Mouse (Mus musculus): Measurements from ENCODE around the gene Gpr146. TPM values are rescaled to one million over a fixed set of nuclear protein-coding genes. Genes with fewer than 3 reads are reported as not detected.

Gene Gpr146
- polyA plus RNA-seq, 1 experiment from 2014 or later = 1.9 TPM

DNA sequence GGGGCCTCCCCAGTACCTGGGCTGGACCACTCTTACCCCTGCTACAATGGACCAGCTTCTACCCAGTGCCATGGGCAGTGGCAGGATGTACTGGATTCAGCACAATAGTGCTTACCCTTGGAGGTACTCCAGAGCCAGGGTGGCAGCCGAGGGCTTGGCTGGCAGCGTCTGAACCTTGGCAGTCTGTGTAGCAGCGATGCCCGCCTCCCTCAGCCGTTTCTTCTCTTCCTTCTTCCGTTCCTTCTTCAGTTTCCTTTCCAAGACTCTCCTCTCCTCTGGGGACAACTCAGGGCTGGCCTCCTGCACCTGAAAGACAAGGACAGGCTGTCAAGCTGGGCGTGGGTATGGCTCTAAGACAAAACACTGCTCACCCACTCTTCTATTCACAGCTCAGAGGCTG is 13.6 kb upstream of the Gpr146 start:
- 64% methylated on average over 7 of the region's 7 CpGs for WGBS

DNA sequence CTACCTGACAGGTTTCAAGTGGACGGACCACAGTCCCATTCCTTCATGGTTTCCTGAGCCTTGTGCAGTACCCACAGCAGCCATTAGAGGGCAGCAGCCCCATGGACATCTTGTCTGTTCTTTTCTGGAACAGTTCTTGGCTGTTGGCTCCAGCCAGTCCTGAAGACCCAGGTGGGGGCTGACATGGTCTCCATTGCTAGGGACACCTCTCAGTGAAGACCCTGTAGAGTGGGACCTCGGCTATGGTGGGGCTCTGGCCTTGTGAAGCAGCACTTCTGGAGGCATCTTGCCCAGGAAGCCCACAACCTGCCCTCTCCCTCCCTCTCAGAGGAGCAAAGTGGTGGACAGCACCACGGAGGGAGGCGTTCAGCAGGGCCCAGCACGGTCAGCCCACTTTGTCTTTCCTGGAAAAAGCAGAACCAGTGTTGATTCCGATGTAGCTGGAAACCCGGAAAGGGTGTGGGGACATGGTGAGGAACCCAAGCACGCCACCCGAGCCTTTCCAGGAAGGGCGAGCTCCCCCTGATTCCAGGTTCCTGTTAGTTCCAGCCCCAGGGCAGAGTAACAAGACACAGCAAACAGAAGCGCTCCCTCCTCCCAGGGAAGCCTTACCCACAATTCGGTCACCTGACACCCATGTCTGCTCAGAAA is 13.1 kb upstream of the Gpr146 start:
- 0 out of 2 replicates have a peak, but pooled peaks have one; percentile 18 for ATAC-seq (ENCODE audit: insufficient number of reproducible peaks, insufficient read depth, low FRiP score, low TSS enrichment)
- 16% methylated on average over 12 of the region's 12 CpGs for WGBS
- Histone ChIP-seq H3K4me3 (no peak overlapping the region), H3K36me3 (no peaks in the 10 kb centered on the region), H3K9me3 (no peaks in the 10 kb centered on the region), H3K4me1 (peaks cover 21% of the 10 kb centered on the region), H3K9ac (no peak overlapping the region; the same call in 1 of the 2 replicates), H3K27ac (peak overlapping the region; percentile 71), H3K4me2 (replicated peaks) (peak overlapping the region; percentile 20), H3K27me3 (no peaks in the 10 kb centered on the region)

More for the DNA sequence above, 13.6 kb upstream of the Gpr146 start:
- H3K9ac ChIP-seq = no peak overlapping the region
- H3K27ac ChIP-seq = no peak overlapping the region
- H3K36me3 ChIP-seq = no peaks in the 10 kb centered on the region
- no peak overlapping the region for H3K4me2 ChIP-seq (replicated peaks)
- no peaks in the 10 kb centered on the region for H3K9me3 ChIP-seq
- H3K27me3 ChIP-seq = no peaks in the 10 kb centered on the region
- ATAC-seq (ENCODE audit: insufficient number of reproducible peaks, insufficient read depth, low FRiP score, low TSS enrichment) = no peak
- no peak overlapping the region for H3K4me3 ChIP-seq
- peaks cover 21% of the 10 kb centered on the region for H3K4me1 ChIP-seq

DNA sequence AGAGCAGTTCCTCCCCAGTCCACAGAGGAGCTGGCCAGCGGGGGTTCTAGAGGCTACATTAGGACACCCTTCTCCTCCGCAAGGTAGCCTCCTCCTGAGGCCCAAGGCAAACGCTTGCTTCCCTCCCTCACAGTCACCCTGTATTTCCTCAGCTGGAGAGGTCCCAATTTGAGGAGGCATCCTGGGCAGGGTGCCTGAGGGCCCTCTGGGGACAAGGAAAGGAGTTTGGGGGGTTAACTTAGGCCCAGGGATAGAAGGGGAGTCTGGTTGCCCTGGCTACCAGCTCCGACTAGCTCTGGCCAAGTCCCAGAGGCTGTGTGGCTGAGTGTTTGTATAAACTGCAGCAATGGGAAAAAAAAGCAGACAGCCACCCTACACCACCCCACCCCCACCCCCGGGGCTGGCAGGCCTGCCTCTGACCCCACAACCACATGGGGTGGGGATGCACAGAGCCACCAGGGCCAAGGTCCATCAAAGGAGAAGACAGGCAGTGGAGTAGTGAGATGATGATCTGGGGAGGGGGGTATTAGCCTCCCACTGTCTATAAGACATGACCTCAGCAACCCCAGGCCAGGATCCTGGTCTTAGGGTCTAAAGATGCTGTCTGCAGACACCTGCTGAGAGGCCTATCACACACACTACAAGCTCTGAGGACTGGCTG is 12.5 kb upstream of the Gpr146 start:
- H3K4me3 ChIP-seq = no peak overlapping the region
- H3K27ac ChIP-seq = peak overlapping the region; percentile 71
- peak overlapping the region; percentile 20 for H3K4me2 ChIP-seq (replicated peaks)
- WGBS = 16% methylated on average over 5 of the region's 5 CpGs
- no peak for ATAC-seq (ENCODE audit: insufficient number of reproducible peaks, insufficient read depth, low FRiP score, low TSS enrichment)
- H3K36me3 ChIP-seq = no peaks in the 10 kb centered on the region
- H3K4me1 ChIP-seq = peaks cover 21% of the 10 kb centered on the region
- H3K9ac ChIP-seq = no peak overlapping the region; the same call in 1 of the 2 replicates
- H3K27me3 ChIP-seq = no peaks in the 10 kb centered on the region
- H3K9me3 ChIP-seq = no peaks in the 10 kb centered on the region

DNA sequence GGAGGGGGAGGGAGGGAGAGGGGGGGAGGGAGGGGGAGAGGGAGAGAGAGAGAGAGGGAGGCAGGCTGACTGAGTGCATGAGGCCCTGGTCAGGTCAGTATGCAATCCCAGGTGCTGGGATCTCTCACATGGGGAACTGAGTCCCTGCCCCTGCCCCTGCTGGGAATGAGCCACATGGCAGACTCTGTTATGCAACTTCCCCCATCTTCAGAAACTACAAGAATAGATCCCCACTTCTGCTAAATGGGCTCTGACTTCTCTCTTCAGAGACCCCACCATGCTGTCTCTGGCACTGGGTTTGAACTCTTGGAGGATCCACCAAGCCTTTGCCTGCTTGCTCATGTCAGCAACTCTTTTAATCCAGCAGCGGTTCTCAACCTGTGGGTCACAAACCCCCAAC is 11.7 kb upstream of the Gpr146 start:
- Histone ChIP-seq H3K9me3 (no peaks in the 10 kb centered on the region), H3K4me3 (no peak overlapping the region), H3K36me3 (no peaks in the 10 kb centered on the region), H3K27me3 (no peaks in the 10 kb centered on the region), H3K9ac (no peak overlapping the region), H3K4me2 (replicated peaks) (no peak overlapping the region), H3K27ac (no peak overlapping the region), H3K4me1 (peaks cover 25% of the 10 kb centered on the region)
- no peak for ATAC-seq (ENCODE audit: insufficient number of reproducible peaks, insufficient read depth, low FRiP score, low TSS enrichment)
- 96% methylated on average over 1 of the region's 1 CpGs for WGBS

DNA sequence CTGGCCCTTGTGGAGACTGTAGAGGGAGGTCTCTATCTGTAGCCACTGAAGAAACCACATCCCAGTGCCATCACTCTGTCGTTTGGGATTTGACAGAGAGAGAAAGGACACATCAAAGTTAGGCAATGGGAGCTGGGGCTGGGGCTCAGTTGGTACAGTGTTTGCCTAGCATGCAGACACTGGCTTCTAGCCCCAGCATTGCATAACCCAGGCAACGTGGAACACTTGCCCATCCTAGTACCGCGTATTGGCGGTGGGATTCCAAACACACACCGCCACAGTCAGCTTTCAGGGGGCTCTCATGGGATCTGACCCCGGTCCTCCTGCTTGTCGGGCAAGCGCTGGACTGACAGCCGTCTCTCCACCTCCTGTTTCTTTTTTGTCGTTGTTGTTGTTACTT is 11.0 kb upstream of the Gpr146 start:
- H3K36me3 ChIP-seq = no peaks in the 10 kb centered on the region
- H3K27me3 ChIP-seq = no peaks in the 10 kb centered on the region
- no peak overlapping the region for H3K4me3 ChIP-seq
- H3K9me3 ChIP-seq = no peaks in the 10 kb centered on the region
- no peak for ATAC-seq (ENCODE audit: insufficient number of reproducible peaks, insufficient read depth, low FRiP score, low TSS enrichment)
- no peak overlapping the region for H3K4me2 ChIP-seq (replicated peaks)
- H3K4me1 ChIP-seq = peaks cover 28% of the 10 kb centered on the region
- no peak overlapping the region for H3K9ac ChIP-seq
- whole genome bisulfite sequencing = 63% methylated on average over 11 of the region's 11 CpGs
- H3K27ac ChIP-seq = no peak overlapping the region

DNA sequence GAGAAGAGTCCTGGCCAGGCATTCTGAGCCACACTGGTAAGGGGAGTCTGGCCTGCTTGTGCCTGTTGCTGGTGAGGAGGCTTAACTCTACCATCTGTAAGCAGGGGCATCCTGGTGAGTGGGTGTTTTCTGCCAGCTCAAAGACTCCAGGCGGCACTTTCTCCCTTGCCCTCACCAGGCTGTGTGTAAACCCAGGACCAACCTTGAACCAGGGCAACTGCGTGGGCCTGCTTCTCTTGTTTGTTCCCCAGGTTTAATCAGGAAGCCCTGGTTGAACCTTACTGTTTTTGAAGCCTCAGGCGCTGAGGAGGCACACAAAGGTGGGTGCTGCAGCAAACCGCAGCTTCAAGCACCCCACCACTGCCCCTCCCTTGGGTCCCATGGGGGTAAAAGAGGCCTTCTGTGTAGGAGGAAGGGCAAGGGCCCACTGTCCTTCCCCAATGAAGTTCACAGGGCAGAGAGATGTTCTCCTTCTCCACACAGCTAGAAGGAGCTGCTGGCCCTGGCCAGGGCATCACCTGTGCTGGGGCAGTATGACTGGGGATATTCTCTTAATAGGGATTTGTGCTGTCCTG is 9.5 kb upstream of the Gpr146 start:
- Histone ChIP-seq H3K9me3 (no peaks in the 10 kb centered on the region), H3K9ac (no peak overlapping the region), H3K27ac (no peak overlapping the region), H3K4me2 (replicated peaks) (no peak overlapping the region), H3K4me1 (peaks cover 31% of the 10 kb centered on the region), H3K27me3 (no peaks in the 10 kb centered on the region), H3K36me3 (no peaks in the 10 kb centered on the region), H3K4me3 (no peak overlapping the region)
- ATAC-seq (ENCODE audit: insufficient number of reproducible peaks, insufficient read depth, low FRiP score, low TSS enrichment) = no peak
- 84% methylated on average over 4 of the region's 4 CpGs for WGBS

DNA sequence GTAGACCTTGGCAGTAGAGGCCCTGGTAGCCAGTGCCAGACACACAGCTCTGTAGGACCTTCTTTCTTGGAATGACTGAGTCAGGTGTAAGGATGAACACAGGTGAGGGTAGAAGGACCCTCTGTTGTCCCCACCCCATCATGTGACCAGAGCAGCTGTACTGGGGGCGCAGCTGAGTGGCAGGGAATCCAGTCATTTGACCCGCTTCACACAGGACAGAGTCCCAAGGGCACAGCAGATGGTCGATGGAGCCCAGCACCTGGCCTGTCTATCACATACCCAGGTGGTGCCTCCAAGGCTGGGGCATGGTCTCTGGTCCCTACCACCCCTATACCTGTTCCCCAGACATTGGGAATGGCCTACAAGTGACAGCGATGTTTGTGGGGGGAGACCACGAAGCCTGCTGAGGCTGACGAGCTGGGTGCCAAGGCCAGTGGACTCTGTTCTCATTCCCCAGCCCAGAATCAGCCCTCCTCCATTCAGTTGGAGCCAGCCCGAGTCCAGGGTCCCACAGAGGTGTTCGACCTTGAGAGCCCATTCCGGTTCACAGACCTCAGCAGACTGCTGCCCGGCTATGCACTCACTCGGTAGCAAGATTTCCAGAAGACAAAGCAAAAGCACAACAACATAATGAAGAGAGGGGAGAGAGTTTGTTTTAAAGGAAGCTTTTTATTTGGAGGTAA is 8.7 kb upstream of the Gpr146 start:
- no peak overlapping the region for H3K9ac ChIP-seq
- H3K4me3 ChIP-seq = no peak overlapping the region
- no peaks in the 10 kb centered on the region for H3K27me3 ChIP-seq
- H3K27ac ChIP-seq = no peak overlapping the region
- peaks cover 34% of the 10 kb centered on the region for H3K4me1 ChIP-seq
- 86% methylated on average over 11 of the region's 11 CpGs for WGBS
- H3K4me2 ChIP-seq (replicated peaks) = no peak overlapping the region
- H3K9me3 ChIP-seq = no peaks in the 10 kb centered on the region
- ATAC-seq (ENCODE audit: insufficient number of reproducible peaks, insufficient read depth, low FRiP score, low TSS enrichment) = no peak
- H3K36me3 ChIP-seq = no peaks in the 10 kb centered on the region

DNA sequence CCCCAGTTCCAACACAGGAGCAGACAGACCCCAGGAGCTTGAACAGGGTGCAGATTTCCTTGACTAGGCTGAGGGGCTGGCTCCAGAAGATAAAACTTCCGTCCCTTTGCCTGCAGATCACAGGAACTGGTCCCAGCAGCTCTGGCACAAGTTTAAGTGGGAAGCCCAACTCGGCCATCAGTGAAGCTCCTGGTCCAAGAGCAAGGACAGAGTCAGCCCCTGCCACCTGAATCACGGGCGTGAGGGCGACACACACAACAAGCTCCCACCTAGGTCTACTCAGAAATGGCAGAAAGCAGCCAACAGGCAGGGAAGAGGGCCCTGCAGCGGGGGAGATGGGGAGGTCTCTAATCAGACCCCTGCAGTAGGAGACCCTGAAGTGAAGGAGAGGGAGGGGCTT is 7.2 kb upstream of the Gpr146 start:
- no peak overlapping the region for H3K4me3 ChIP-seq
- ATAC-seq (ENCODE audit: insufficient number of reproducible peaks, insufficient read depth, low FRiP score, low TSS enrichment) = no peak
- no peaks in the 10 kb centered on the region for H3K36me3 ChIP-seq
- peak overlapping the region; percentile 16; the same call in 1 of the 2 replicates for H3K9ac ChIP-seq
- no peak overlapping the region; the same call in 1 of the 2 replicates for H3K4me2 ChIP-seq (replicated peaks)
- 79% methylated on average over 6 of the region's 6 CpGs for WGBS
- no peaks in the 10 kb centered on the region for H3K9me3 ChIP-seq
- H3K27me3 ChIP-seq = no peaks in the 10 kb centered on the region
- H3K27ac ChIP-seq = no peak overlapping the region
- H3K4me1 ChIP-seq = peaks cover 22% of the 10 kb centered on the region

DNA sequence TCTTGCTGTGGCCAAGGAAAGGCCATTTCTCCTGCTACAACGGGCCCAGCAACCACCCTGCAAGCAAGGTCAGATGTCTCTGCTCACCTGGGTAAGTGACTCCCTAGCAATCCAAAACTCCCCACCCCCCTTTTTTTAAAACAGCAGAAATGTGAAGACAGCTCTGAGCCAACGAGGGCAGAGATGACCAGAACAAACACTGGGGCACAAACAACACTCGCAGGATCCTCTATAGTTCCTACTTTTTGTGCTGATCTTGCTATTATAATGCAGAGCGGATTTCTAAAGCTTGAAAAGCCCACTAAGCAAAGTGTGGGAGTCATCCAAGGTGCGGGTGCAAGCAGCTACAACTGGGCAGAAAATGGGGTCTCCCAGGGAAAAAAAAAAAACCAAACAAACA is 6.4 kb upstream of the Gpr146 start:
- peaks cover 21% of the 10 kb centered on the region for H3K4me1 ChIP-seq
- no peaks in the 10 kb centered on the region for H3K9me3 ChIP-seq
- H3K4me2 ChIP-seq (replicated peaks) = peak overlapping the region; percentile 54
- H3K4me3 ChIP-seq = peak overlapping the region; percentile 60
- WGBS = 68% methylated on average over 5 of the region's 5 CpGs
- no peak overlapping the region for H3K27ac ChIP-seq
- no peak for ATAC-seq (ENCODE audit: insufficient number of reproducible peaks, insufficient read depth, low FRiP score, low TSS enrichment)
- H3K36me3 ChIP-seq = no peaks in the 10 kb centered on the region
- H3K9ac ChIP-seq = peak overlapping the region; percentile 91
- no peaks in the 10 kb centered on the region for H3K27me3 ChIP-seq

DNA sequence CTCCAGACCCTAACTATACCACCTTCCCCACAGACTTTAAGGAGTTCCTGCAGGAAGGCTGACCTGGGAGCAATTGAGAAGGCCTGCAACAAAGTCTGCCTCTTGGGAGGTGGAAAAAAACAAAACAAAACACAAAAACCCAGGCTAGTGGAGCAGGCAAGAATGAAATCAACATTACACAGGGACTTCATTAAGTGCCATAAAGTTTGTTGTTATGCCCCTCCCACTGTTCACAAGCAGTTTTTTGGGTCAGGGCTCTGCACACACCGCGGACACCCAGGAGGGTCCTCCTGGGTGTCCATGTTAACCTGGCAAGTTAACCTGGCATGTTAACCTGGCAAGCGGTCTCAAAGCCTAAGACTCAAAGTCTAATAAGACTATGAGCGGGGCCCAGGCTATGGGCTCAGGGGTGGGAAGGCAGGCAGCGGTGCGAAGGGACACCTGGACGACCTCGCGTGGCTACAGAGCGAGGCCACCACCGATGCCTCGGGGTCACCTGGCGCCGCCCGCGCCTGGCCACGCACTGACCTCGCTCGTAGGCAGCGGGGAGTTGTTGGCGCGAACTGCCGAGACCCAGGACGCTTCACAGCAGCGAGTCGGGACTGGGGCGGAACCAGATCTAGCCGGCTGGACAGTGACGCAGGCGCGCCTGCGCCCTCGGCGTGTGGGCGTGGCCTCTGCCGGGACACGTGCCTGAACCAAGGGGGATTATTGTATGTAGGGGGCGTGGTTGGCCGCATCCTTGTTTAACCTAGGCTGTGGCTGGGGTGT is 5.7 kb upstream of the Gpr146 start:
- no peaks in the 10 kb centered on the region for H3K27me3 ChIP-seq
- peak overlapping the region; percentile 54 for H3K4me2 ChIP-seq (replicated peaks)
- H3K9me3 ChIP-seq = no peaks in the 10 kb centered on the region
- WGBS = 1% methylated on average over 39 of the region's 39 CpGs
- ATAC-seq (ENCODE audit: insufficient number of reproducible peaks, insufficient read depth, low FRiP score, low TSS enrichment) = peak; percentile 84
- peak overlapping the region; percentile 60 for H3K4me3 ChIP-seq
- peaks cover 21% of the 10 kb centered on the region for H3K4me1 ChIP-seq
- no peaks in the 10 kb centered on the region for H3K36me3 ChIP-seq
- H3K27ac ChIP-seq = peak overlapping the region; percentile 72
- peak overlapping the region; percentile 91 for H3K9ac ChIP-seq

DNA sequence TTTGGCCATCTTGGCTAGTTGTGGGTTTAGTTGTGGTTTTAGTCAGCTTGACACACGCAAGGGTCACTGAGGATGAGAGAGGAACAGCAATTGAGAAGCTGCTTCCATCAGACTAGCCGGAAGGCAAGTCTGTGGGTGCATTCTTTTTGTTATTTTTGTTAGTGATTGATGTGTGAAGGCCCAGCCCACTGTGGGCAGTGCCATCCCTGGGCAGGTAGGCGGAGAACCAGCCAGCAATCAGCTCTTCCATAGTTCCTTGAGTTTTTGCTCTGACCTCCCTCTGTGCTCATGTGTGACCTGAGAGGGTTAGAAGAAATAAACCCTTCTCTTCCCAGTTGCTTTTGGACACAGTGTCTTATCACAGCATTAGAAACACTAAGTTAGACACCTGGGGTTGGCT is 4.4 kb upstream of the Gpr146 start:
- H3K4me1 ChIP-seq = peaks cover 32% of the 10 kb centered on the region
- no peak overlapping the region for H3K27ac ChIP-seq
- H3K9ac ChIP-seq = no peak overlapping the region
- no peak overlapping the region for H3K4me2 ChIP-seq (replicated peaks)
- no peaks in the 10 kb centered on the region for H3K36me3 ChIP-seq
- no peaks in the 10 kb centered on the region for H3K9me3 ChIP-seq
- H3K27me3 ChIP-seq = no peaks in the 10 kb centered on the region
- 76% methylated on average over 3 of the region's 3 CpGs for WGBS
- ATAC-seq (ENCODE audit: insufficient number of reproducible peaks, insufficient read depth, low FRiP score, low TSS enrichment) = no peak
- H3K4me3 ChIP-seq = no peak overlapping the region
